Mouse (Mus musculus) testis, adult 2 months (tissue): ENCODE results near the gene Umps. TPM values are rescaled to one million over a fixed set of nuclear protein-coding genes. Genes with fewer than 3 reads are reported as not detected.

ENCODE experiments used
- H3K27ac ChIP-seq: fragments of 200-500 bp; 2 replicates; pipeline ENCODE4 v1.5.1; 2012; ENCODE audit warnings: low read depth, low read length; ENCODE audit not compliant: control insufficient read depth, insufficient read depth
- H3K27me3 ChIP-seq: fragments of 200-500 bp; 2 replicates; pipeline ENCODE4 v1.6.1; 2012; ENCODE audit warnings: mild to moderate bottlenecking, low read length, moderate library complexity; ENCODE audit not compliant: control insufficient read depth, insufficient read depth
- H3K36me3 ChIP-seq: fragments of 200-500 bp; 2 replicates; pipeline ENCODE4 v1.6.1; 2012; ENCODE audit warnings: mild to moderate bottlenecking, low read length; ENCODE audit not compliant: control insufficient read depth, insufficient read depth
- H3K4me1 ChIP-seq: fragments of 200-500 bp; 2 replicates; pipeline ENCODE4 v1.6.1; 2012; ENCODE audit warnings: low read length; ENCODE audit not compliant: control insufficient read depth, insufficient read depth
- H3K4me3 ChIP-seq: fragments of 200-500 bp; 2 replicates; pipeline ENCODE4 v1.5.1; 2012; ENCODE audit warnings: low read depth, mild to moderate bottlenecking, low read length, moderate library complexity, mixed read lengths; ENCODE audit not compliant: control insufficient read depth
- CTCF ChIP-seq: fragments of 200-500 bp; IDR thresholded peaks from 2 replicates; pipeline ENCODE4 v1.5.1; 2012; ENCODE audit warnings: low read depth, mild to moderate bottlenecking, inconsistent platforms, low read length, moderate library complexity; ENCODE audit not compliant: control insufficient read depth, insufficient read depth, insufficient replicate concordance
- POLR2A ChIP-seq: fragments of 200-500 bp; IDR thresholded peaks from 2 replicates; pipeline ENCODE4 v1.6.1; 2012; ENCODE audit warnings: low read depth, mild to moderate bottlenecking, inconsistent platforms, low read length, moderate library complexity; ENCODE audit not compliant: control insufficient read depth
- polyA plus RNA-seq: library from polyadenylated mRNA; depleted of rRNA; stranded (reverse); fragments of >200 nt; gene quantifications from 2 replicates; pipeline ENCODE4 v1.2.3, GENCODE M21; 2012

Gene Umps
- polyA plus RNA-seq, 1 experiment, result 12.6 TPM

DNA sequence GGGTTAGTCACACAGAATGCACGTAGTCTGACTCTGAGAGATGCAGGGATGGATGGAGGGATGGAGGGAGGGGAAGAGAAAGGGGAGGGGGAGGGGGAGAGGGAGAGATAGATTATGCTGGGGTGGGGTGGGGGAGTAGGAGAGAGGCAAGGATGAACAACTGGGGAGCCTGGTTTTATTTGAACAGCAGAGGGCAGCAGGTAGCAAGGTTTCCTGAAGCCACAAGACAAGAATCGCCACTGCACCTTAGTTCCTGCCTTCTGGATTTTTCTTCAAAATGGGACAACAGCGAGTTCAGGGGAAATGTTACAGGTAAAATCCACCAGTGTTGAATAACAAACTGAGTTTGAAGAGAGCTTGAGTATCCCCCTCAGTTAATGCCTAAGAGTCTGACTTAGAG is 32.5 kb upstream of the Umps start:
- H3K4me3 ChIP-seq, result no peak overlapping the region
- TF ChIP-seq CTCF (peak; percentile 10; the same call in 1 of the 2 replicates), POLR2A (no peak)

DNA sequence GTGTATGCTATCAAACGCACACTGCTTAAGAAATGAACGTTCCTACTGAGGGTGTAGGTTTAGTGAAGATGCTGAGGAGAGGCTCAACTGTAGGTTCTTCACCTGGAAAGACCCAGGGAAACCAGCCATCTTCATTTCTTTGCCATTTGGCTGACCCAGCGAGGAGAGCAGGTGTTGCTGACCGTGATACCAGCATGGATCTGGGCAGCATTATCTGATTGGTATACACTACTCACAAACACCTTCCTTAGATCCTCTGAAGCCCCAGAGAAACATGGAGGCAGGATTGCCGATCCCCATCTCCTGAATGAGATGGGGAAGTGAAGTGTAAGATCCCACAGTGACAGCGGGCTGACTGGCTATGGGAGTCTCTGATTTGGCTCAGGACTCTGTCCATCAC is 31.2 kb upstream of the Umps start:
- TF ChIP-seq POLR2A (no peak), CTCF (no peak)

More for the DNA sequence above, 32.5 kb upstream of the Umps start:
- no peaks in the 10 kb centered on the region; the same call in 1 of the 2 replicates for H3K4me1 ChIP-seq
- H3K36me3 ChIP-seq, result no peaks in the 10 kb centered on the region
- H3K27me3 ChIP-seq, result no peaks in the 10 kb centered on the region
- no peak overlapping the region for H3K27ac ChIP-seq

DNA sequence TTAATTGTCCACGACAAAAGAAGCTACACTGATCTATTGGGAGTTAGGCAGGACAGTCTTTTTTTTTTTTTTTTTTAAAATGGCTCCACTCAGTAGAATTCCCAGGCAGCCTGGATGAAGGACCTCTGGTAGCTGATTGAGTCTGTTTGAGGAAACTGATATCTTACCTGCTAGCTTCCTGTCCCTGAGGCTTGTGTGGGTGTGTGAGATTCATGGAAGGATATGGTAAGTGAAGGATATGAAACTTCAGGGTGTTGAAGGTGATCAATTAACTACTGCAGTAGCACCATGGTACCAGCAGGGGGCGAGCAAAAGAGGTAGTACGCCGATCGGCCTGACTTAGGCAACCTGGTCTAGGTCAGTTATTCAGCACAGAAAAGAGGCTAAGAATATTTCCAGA is 29.2 kb upstream of the Umps start:
- no peaks in the 10 kb centered on the region for H3K36me3 ChIP-seq
- TF ChIP-seq POLR2A (no peak), CTCF (peak; percentile 91; the same call in 1 of the 2 replicates)
- H3K27me3 ChIP-seq, result no peaks in the 10 kb centered on the region
- H3K4me1 ChIP-seq, result no peaks in the 10 kb centered on the region; the same call in 1 of the 2 replicates
- H3K4me3 ChIP-seq, result no peak overlapping the region
- H3K27ac ChIP-seq, result no peak overlapping the region

More for the DNA sequence above, 31.2 kb upstream of the Umps start:
- no peaks in the 10 kb centered on the region; the same call in 1 of the 2 replicates for H3K4me1 ChIP-seq
- no peak overlapping the region for H3K27ac ChIP-seq
- H3K27me3 ChIP-seq, result no peaks in the 10 kb centered on the region
- no peaks in the 10 kb centered on the region for H3K36me3 ChIP-seq
- no peak overlapping the region for H3K4me3 ChIP-seq

DNA sequence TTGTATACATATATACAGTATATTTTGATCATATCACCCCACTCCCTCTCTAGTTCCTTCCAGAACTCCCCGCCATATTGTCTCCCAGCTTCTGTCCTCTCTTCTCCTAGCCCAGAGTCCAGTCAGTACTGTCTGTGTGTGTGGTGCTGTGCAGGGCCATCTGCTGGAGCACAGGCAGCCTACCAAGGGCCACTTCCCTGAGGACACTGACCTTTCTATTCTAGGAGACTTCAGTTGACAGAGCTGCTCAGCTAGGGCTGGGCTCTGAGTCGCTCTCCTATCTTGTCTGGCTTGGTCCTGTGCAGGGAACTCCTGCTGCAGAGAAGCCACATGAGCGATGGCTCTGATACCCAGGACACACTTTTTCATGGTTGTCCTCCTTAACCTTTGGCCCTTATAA is 28.7 kb upstream of the Umps start:
- no peak overlapping the region for H3K27ac ChIP-seq
- no peak for TF ChIP-seq POLR2A
- TF ChIP-seq CTCF, result no peak
- H3K4me1 ChIP-seq, result no peaks in the 10 kb centered on the region; the same call in 1 of the 2 replicates
- no peaks in the 10 kb centered on the region for H3K36me3 ChIP-seq
- H3K27me3 ChIP-seq, result no peaks in the 10 kb centered on the region
- no peak overlapping the region for H3K4me3 ChIP-seq

DNA sequence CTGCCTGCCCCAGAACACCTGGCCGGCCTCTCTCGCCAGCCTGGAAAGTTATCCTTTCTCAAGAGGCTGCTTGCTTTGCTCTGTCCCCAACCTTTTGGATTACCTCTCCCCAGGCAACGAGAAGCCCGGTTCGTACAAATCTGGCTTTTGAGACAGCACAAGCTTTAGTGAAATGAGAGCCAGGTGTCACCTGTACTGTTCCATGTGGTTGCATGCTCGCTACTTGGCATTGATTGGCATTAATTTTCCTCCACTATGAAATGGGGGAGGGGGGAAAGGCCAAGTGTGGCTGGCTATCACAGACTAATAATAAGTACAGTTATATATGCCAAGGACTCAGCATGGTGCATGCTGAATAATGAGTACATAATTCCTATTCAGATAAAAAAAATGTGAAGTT is 27.5 kb upstream of the Umps start:
- TF ChIP-seq POLR2A (no peak), CTCF (no peak)
- H3K36me3 ChIP-seq, result no peaks in the 10 kb centered on the region
- H3K27ac ChIP-seq, result no peak overlapping the region
- H3K4me1 ChIP-seq, result no peaks in the 10 kb centered on the region; the same call in 1 of the 2 replicates
- no peaks in the 10 kb centered on the region for H3K27me3 ChIP-seq
- no peak overlapping the region for H3K4me3 ChIP-seq

DNA sequence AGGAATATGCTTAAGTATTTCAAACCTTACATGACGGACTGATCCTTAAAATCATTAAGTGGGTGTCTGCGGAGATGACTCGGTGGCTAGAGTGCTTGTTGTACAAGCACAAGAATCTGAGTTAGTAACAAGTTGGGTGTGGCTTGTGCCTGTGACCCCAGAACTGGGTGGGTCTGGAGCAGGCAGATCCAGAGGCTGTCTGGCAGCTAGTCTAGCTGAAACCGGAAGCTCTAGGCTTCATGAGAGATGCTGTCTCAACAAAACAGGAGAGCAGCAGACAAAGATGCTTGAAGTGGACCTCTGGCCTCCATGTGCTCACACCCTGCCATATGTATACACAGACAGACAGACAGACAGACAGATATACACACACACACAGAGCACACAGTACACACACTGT is 23.9 kb upstream of the Umps start:
- Histone ChIP-seq H3K27me3 (no peaks in the 10 kb centered on the region), H3K4me3 (no peak overlapping the region), H3K4me1 (no peaks in the 10 kb centered on the region; the same call in 1 of the 2 replicates), H3K36me3 (no peaks in the 10 kb centered on the region), H3K27ac (no peak overlapping the region)
- TF ChIP-seq POLR2A, result no peak
- no peak for TF ChIP-seq CTCF

DNA sequence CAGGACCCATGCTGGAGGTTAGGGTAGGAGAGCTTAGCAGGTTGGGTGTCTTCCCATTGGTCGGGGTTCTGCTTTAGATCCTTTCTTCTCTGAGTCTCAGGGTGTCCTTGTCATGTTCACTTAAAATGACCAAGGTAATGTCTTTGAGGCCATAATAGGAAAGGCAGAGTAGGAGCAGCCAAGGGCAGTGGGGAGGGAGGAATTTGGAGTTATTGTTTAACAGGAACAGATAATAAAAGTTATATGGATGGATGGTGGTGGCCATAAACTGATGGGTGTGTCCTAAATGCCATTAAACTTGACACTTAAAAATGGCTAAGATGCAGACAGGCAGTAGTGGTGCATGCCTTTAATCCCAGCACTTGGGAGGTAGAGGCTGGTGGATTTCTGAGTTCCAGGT is 22.3 kb upstream of the Umps start:
- H3K27ac ChIP-seq, result no peak overlapping the region
- TF ChIP-seq CTCF, result no peak
- no peak for TF ChIP-seq POLR2A
- H3K4me1 ChIP-seq, result no peaks in the 10 kb centered on the region
- H3K27me3 ChIP-seq, result no peaks in the 10 kb centered on the region
- H3K36me3 ChIP-seq, result no peaks in the 10 kb centered on the region
- no peak overlapping the region for H3K4me3 ChIP-seq

DNA sequence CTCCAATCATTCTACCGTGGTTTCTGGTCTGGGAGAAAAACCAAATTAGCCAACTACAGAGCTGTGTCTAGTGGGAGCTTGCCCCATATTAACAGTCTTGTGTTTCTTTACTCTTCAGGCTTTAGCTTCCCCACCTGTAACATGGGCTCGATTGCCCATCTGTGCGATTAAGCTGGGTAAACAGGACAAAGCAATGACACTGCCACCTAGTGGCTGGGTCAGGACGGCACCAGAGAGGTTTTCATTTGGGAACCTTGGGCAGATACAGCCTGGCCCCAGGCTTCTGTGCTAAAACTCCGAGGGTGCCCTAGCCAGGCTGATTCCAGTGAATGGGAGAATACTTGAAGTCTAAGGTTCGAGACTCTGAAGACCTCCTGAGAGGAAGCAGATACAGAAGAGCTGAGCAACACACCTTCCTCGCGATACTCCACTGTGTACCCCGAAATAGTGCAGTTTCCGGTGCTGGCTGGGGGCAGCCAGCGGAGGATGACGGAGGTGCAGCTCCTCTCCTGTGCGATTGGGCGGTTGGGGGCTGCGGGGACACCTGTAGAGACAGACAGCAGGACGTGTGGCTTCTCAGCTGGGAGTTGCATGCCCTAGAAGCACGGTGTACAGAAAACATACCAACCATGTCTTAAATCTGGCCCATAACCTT is 21.6 kb upstream of the Umps start:
- Histone ChIP-seq H3K27ac (no peak overlapping the region), H3K27me3 (no peaks in the 10 kb centered on the region), H3K4me3 (no peak overlapping the region), H3K4me1 (no peaks in the 10 kb centered on the region), H3K36me3 (no peaks in the 10 kb centered on the region)
- no peak for TF ChIP-seq POLR2A
- peak; percentile 78 for TF ChIP-seq CTCF
